Mouse (Mus musculus): ENCODE measurements around the gene Ppid. TPM values are rescaled to one million over a fixed set of nuclear protein-coding genes. Genes with fewer than 3 reads are reported as not detected.
"Not testable (repeated sequence)": the region's sequence is repeated elsewhere in the genome, so short reads cannot be mapped to it uniquely, and the experiment has no call there.

Ppid gene
- polyA plus RNA-seq, 1 experiment from 2014 or later: 224 TPM

DNA sequence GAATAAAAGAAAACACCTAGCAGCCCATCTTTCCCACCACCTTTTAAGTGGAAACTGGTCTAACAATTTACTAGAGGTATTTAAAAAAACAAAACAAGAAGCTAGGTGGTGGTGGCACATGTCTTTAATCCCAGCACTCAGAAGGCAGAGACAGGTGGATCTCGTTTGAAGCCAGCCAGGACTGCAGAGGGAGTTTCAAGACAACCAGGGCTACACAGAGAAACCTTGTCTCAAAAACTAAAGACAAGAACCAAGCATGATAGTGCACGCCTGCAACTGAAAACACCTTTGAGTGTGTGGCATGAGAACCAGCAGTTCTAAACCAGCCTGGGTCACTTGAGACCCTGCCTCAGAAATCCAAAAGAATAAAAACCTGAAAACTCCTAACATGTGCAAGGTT is 27.6 kb upstream of the Ppid start:
- Histone ChIP-seq H3K4me1 (peaks cover 19% of the 10 kb centered on the region), H3K27ac (replicated peaks) (no peak overlapping the region), H3K27me3 (ENCODE audit: low read depth, poor library complexity, severe bottlenecking) (no peaks in the 10 kb centered on the region), H3K4me3 (no peak overlapping the region), H3K9me3 (replicated peaks) (no peaks in the 10 kb centered on the region), H3K36me3 (no peaks in the 10 kb centered on the region)
- WGBS: 85% methylated on average over 2 of the region's 2 CpGs
- DNase-seq (ENCODE audit: low spot score): no peak

DNA sequence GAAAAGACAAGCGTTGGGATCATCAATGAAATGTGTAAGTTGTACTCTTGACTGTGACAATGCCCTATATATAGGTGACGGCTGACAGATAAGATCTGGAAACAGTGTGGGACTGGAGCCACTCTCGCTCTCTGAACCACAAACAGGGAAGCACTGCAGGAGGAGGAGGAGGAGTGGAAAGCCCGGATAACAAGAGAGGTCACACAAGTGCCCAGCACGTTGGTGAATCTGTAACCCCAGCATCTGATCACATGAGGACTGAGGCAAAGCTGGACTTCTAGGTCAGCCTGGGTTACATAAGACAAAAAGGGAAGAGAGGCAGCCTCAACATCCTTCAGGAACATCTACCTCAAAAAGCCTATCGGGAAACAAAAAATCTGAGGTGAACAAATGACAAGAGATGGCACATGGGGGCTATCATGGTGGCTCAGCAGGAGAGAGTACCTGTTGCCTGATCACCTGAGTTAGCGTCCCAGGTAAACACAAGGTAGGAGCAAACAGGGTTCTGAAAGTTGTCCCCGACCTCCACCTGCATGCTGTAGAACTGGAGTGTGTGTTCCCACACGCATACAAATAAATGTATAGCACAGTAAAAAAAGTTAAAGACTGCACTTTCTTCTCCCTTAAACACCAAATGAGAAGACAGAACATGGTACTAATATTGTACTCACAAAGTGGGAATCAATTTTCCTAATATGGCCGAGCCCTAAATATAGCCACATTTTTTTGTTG is 26.1 kb upstream of the Ppid start:
- Histone ChIP-seq H3K27ac (replicated peaks) (no peak overlapping the region), H3K4me3 (no peak overlapping the region), H3K4me1 (peaks cover 19% of the 10 kb centered on the region), H3K27me3 (ENCODE audit: low read depth, poor library complexity, severe bottlenecking) (0 out of 2 replicates have a peak, but pooled peaks cover 5% of the 10 kb centered on the region), H3K9me3 (replicated peaks) (no peaks in the 10 kb centered on the region), H3K36me3 (no peaks in the 10 kb centered on the region)
- WGBS: 87% methylated on average over 10 of the region's 10 CpGs
- no peak for DNase-seq (ENCODE audit: low spot score)

DNA sequence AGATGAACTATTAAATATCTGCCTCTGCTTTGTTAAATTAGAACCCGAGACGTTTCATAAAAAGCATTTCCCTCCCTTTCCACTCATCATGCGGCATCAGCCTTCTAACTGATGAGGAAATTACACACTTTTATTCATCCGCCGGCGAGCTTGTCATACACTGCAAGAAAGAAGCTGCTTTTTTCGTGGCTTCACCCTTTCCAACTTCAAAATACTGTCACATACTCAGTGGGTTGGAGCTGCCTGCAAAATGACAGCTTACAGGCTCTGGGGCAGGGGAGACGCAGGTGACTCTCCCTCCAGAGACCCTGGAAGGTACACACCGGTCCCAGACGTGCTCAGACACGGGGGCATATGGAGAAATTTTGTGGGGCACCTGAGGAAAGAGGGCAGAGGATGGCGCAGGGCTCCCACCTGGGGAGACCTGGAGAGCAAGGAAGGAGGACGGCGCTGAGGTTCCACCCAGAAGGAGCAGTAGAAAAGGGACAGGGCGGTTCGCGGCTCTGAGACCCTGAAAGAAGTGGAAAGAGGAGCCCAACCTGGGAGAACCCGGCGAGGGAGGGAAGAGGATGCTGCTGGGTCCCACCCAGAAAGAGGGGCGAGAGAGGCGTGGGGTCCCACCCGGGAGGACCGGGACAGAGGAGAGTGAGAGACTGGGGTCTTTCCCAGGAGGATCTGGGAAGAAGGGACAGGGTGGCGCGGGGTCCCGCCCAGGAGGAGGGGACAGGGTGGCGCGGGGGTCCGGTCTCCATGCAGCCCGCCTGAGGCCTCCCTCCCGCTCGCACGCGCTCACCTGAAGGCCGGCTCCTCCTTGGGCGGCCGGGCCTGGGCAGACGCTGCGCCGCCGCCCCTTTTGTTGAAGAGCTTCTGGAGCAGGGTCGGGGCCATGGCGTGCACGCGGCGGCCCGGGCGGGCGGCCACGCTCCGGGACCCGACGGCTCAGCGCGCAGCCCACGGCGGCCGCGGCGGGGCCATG is 24.1 kb upstream of the Ppid start:
- Histone ChIP-seq H3K36me3 (no peaks in the 10 kb centered on the region), H3K4me1 (peaks cover 19% of the 10 kb centered on the region), H3K9me3 (replicated peaks) (no peaks in the 10 kb centered on the region), H3K27ac (replicated peaks) (peak overlapping the region; percentile 90), H3K4me3 (peak overlapping the region; percentile 87), H3K27me3 (ENCODE audit: low read depth, poor library complexity, severe bottlenecking) (0 out of 2 replicates have a peak, but pooled peaks cover 5% of the 10 kb centered on the region)
- 4% methylated on average over 59 of the region's 60 CpGs for whole genome bisulfite sequencing
- no peak for DNase-seq (ENCODE audit: low spot score)

- Histone ChIP-seq H3K4me1 (peaks cover 19% of the 10 kb centered on the region), H3K9me3 (replicated peaks) (no peaks in the 10 kb centered on the region)
- WGBS: under 1% methylated on average over 52 of the region's 55 CpGs
Measured at GRCm38 (mm10) chr3:79567703-79568362, 23.3 kb upstream of the Ppid start, which contains the start of gene Fnip2. TSS of gene Fnip2 (minus strand) at chr3:79567796.

DNA sequence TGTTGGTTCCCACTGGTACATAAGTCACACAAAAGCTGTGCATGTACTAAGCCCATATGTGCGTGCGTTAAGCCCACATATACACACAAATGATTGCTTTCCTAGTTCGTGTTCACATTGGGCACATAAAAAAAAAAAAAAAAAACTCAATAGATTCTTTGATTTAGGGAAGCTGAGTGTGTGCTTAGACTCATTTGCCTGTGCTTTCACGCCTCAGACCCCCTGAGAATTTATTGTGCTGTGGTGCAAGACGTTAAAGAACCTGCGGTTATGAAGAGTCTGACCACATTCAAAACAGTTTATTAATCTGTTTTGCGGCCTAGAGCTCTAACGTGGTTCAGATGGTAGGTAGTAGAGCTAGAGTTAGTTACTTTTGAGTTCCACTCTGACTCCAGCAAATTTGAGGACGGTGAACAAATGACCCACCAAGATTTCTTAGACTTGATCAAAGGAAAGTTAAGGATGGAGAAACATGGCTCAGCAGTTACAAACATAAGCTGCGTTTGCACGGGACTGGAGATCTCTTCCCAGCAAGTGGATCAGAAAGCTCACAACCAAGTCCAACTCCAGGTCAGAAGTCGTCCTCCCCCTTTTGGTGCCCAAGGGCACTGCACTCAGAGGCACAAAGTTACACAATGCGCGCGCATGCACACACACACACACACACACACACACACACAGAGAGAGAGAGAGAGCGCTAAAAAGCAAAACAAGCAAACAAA is 22.4 kb upstream of the Ppid start:
- DNase-seq (ENCODE audit: low spot score): no peak
- H3K4me3 ChIP-seq: peak overlapping the region; percentile 87; the same call in 1 of the 2 replicates

More at GRCm38 (mm10) chr3:79567703-79568362, 23.3 kb upstream of the Ppid start, which contains the start of gene Fnip2:
- Histone ChIP-seq H3K36me3 (no peaks in the 10 kb centered on the region), H3K27me3 (ENCODE audit: low read depth, poor library complexity, severe bottlenecking) (0 out of 2 replicates have a peak, but pooled peaks cover 5% of the 10 kb centered on the region), H3K27ac (replicated peaks) (peak within 1 kb of the TSS; percentile 90), H3K4me3 (peak within 1 kb of the TSS; percentile 87)
- DNase-seq (ENCODE audit: low spot score): peak; percentile 96

DNA sequence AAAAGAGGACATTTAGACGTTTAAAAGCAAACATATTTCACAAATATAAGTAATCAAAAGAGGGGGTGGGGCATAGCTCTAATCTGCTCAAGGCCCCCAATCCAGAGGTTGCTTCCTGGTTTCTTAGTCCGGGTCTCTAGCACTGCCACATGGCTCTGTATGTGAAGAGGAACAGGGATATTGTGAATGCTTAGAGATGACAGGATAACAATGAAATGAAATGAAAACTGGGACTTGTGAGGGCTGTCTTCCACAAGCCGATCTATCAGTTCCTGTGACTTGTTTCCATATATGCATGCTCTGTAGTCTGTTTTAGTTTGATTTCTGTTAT is 21.8 kb upstream of the Ppid start:
- Histone ChIP-seq H3K36me3 (no peaks in the 10 kb centered on the region), H3K27me3 (ENCODE audit: low read depth, poor library complexity, severe bottlenecking) (0 out of 2 replicates have a peak, but pooled peaks cover 5% of the 10 kb centered on the region), H3K4me1 (peaks cover 19% of the 10 kb centered on the region), H3K9me3 (replicated peaks) (no peaks in the 10 kb centered on the region), H3K27ac (replicated peaks) (no peak overlapping the region), H3K4me3 (no peak overlapping the region)
- 92% methylated on average over 3 of the region's 3 CpGs for WGBS
- no peak for DNase-seq (ENCODE audit: low spot score)

More for the DNA sequence above, 22.4 kb upstream of the Ppid start:
- H3K27me3 ChIP-seq (ENCODE audit: low read depth, poor library complexity, severe bottlenecking): 0 out of 2 replicates have a peak, but pooled peaks cover 5% of the 10 kb centered on the region
- no peak overlapping the region for H3K27ac ChIP-seq (replicated peaks)
- no peaks in the 10 kb centered on the region for H3K9me3 ChIP-seq (replicated peaks)
- 93% methylated on average over 16 of the region's 16 CpGs for WGBS
- peaks cover 19% of the 10 kb centered on the region for H3K4me1 ChIP-seq
- H3K36me3 ChIP-seq: no peaks in the 10 kb centered on the region

DNA sequence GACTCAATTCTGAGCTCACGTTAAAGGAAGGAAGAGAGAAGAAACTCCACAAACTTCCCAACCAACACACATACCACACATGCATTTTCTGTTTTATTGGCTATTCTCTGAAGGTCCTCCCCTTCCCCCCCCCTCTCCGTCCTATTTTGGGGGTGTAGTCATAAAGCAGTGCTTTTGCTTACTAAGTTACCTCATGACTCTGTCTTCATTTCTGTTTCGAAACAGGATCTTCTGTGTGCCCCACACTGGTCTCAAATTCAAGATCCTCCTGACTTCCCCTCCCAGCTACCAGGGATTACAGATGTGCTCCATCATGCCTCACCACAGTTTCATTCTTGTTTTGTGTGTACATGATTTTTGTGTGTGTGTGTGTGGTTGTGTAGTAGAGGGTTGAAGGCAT is 18.7 kb upstream of the Ppid start:
- Histone ChIP-seq H3K27me3 (ENCODE audit: low read depth, poor library complexity, severe bottlenecking) (0 out of 2 replicates have a peak, but pooled peaks cover 5% of the 10 kb centered on the region), H3K36me3 (no peaks in the 10 kb centered on the region), H3K4me1 (peaks cover 26% of the 10 kb centered on the region), H3K4me3 (no peak overlapping the region), H3K27ac (replicated peaks) (no peak overlapping the region), H3K9me3 (replicated peaks) (no peaks in the 10 kb centered on the region)
- DNase-seq (ENCODE audit: low spot score): no peak
- 69% methylated on average over 3 of the region's 3 CpGs for WGBS

DNA sequence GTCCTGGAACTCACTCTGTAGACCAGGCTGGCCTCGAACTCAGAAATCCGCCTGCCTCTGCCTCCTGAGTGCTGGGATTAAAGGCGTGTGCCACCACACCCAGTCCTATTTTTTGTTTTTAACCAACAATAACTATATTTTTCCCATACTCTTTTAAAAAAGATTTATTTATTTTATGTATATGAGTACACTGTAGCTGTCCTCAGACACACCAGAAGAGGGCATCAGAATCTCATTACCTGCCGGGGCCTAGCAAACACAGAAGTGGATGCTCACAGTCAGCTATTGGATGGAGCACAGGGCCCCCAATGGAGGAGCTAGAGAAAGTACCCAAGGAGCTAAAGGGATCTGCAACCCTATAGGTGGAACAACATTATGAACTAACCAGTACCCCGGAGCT is 17.8 kb upstream of the Ppid start:
- peaks cover 19% of the 10 kb centered on the region for H3K4me1 ChIP-seq
- not testable (repeated sequence) for H3K36me3 ChIP-seq; H3K27me3 ChIP-seq (ENCODE audit: low read depth, poor library complexity, severe bottlenecking); H3K4me3 ChIP-seq; H3K27ac ChIP-seq (replicated peaks); DNase-seq (ENCODE audit: low spot score); H3K9me3 ChIP-seq (replicated peaks)
- 93% methylated on average over 5 of the region's 5 CpGs for WGBS

- WGBS: 73% methylated on average over 3 of the region's 3 CpGs
- Histone ChIP-seq H3K9me3 (replicated peaks) (no peaks in the 10 kb centered on the region), H3K27me3 (ENCODE audit: low read depth, poor library complexity, severe bottlenecking) (no peaks in the 10 kb centered on the region), H3K4me1 (peaks cover 19% of the 10 kb centered on the region), H3K4me3 (no peak overlapping the region), H3K27ac (replicated peaks) (no peak overlapping the region), H3K36me3 (no peaks in the 10 kb centered on the region)
- DNase-seq (ENCODE audit: low spot score): no peak
Measured at GRCm38 (mm10) chr3:79574336-79574735, 16.8 kb upstream of the Ppid start.

GRCm38 (mm10) chr3:79575576-79576467 is 15.3 kb upstream of the Ppid start:
- DNase-seq (ENCODE audit: low spot score): no peak
- Histone ChIP-seq H3K9me3 (replicated peaks) (no peaks in the 10 kb centered on the region), H3K27me3 (ENCODE audit: low read depth, poor library complexity, severe bottlenecking) (no peaks in the 10 kb centered on the region), H3K27ac (replicated peaks) (no peak overlapping the region), H3K4me1 (peaks cover 19% of the 10 kb centered on the region), H3K4me3 (no peak overlapping the region), H3K36me3 (no peaks in the 10 kb centered on the region)
- WGBS: 27% methylated on average over 10 of the region's 10 CpGs

DNA sequence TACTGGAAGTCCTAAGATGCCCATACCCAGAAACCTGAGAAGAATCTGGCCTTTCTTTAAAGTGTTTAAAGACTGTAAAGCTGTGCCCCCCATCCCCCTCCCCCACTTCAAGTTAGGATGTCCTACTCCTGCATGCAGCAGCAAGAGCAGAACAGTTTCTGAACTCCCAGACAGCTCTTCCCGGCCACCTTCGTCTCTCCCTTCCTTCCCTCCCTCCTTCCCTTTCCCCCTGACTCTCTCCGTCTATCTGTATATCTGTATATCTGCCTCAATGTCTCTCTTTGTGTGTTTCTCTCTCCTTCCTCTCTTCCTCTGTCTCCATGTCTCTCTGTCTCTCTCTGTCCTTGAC is 14.7 kb upstream of the Ppid start:
- H3K36me3 ChIP-seq: no peaks in the 10 kb centered on the region
- no peak for DNase-seq (ENCODE audit: low spot score)
- H3K27me3 ChIP-seq (ENCODE audit: low read depth, poor library complexity, severe bottlenecking): no peaks in the 10 kb centered on the region
- no peaks in the 10 kb centered on the region for H3K9me3 ChIP-seq (replicated peaks)
- H3K27ac ChIP-seq (replicated peaks): peak overlapping the region; percentile 46; the same call in 1 of the 2 replicates
- H3K4me1 ChIP-seq: peaks cover 19% of the 10 kb centered on the region
- H3K4me3 ChIP-seq: no peak overlapping the region
- 21% methylated on average over 3 of the region's 3 CpGs for WGBS
